Mouse (Mus musculus): ENCODE data around the gene Sebox.
"Not testable (repeated sequence)": the region's sequence is repeated elsewhere in the genome, so short reads cannot be mapped to it uniquely, and the experiment has no call there.

Gene Sebox

GRCm38 (mm10) chr11:78497544-78498522, 5.4 kb upstream of the Sebox start, which contains the start of gene Sarm1:
Gene Sarm1, minus strand, starts transcription at chr11:78497754.
- DNase-seq (ENCODE audit: low spot score) = peak; percentile 90

GRCm38 (mm10) chr11:78499004-78499403, 4.2 kb upstream of the Sebox start, which contains the start of gene Vtn:
Gene Vtn, plus strand, starts transcription at chr11:78499091.
- no peak for DNase-seq (ENCODE audit: low spot score)

- no peak for DNase-seq (ENCODE audit: low spot score)
Observed at GRCm38 (mm10) chr11:78499543-78499942, 3.7 kb upstream of the Sebox start.

GRCm38 (mm10) chr11:78500623-78501202, 2.5 kb upstream of the Sebox start:
- no peak for DNase-seq (ENCODE audit: low spot score)

DNA sequence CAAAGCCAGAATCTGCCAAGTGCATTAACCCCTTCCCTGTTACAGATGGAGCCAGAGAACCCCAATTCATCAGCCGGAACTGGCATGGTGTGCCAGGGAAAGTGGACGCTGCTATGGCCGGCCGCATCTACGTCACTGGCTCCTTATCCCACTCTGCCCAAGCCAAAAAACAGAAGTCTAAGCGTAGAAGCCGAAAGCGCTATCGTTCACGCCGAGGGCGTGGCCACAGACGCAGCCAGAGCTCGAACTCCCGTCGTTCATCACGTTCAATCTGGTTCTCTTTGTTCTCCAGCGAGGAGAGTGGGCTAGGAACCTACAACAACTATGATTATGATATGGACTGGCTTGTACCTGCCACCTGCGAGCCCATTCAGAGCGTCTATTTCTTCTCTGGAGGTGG, 1.7 kb upstream of the Sebox start:
- DNase-seq (ENCODE audit: low spot score) = no peak

DNA sequence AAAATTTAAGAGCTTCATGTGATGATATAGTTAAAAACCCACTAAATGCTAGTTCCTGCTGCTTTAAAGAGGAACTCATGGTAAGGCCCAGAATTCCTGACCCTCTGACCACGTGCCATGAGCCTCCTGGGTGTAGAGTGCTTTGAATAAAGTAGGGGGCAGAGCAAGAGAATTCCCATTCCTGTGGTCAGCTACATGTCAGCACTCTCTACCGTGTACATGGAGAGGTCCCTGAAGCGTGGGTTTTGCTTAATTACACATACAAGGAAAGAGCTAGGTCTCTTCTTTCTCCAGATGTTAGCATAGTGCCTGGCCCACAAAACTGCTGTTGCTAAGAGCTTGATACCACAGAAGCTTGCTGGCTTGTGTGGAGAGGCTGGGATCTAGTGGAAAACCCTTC, 2.2 kb downstream of the Sebox start:
- DNase-seq (ENCODE audit: low spot score) = no peak

DNA sequence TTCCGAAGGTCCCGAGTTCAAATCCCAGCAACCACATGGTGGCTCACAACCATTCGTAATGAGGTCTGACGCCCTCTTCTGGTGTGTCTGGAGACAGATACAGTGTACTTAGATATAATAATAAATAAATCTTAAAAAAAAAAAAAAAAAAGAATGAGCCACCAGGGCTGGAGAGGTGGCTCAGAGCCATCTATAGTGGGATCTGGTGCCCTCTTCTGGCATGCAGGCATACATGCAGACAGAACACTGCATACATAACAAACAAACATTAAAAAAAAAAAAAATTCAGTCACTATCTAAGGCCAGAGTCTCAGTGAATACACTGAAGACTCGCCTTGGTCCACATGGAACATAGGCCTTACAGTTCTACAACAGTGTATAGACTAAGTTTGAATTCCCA, 5.9 kb downstream of the Sebox start:
- DNase-seq (ENCODE audit: low spot score) = no peak

DNA sequence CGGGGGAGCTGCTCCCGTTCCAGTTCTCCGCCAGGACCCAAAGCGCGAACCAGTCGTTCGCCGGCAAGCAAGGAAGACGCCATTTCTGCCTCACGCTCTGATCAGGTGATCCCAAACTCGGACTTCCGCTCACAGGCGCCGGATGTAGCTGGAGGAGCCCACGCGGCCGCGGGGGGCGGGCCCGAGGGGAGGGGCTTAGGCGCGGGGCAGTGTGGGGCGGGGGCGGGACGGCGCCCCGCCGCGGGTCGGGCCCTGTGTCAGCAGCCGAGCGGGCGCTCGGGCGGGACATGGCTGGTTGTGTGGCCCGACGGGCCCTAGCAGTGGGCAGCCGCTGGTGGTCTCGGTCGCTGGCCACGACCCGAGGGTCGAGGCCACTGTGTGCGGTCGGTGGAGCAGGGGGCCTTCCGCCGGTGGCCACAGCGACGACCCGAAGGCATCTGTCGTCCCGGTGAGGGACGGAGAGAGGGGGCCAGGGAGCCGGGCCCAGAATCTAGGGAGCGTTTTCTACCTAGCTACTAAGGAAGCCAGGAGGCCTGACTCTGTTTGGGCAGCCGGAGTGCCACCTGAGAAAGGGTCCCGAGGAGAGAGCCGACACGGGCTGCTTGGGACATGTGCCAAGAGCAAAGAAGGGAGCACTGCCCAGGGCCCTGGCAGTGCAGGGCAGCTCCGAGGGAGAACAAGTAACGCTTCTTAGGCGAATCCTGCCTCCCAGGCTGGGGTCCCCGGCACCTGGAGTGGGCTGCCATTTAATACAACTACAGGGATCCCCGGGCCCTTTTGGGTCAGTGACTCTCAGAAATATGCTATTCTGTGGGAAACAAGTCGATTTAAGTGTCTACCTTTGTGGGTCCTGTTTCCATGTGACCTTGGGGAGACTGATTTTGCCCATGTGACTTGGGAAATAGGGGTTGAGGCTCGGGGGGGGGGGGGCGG, 9.0 kb downstream of the Sebox start, which contains the start of the genes Tmem199 and Poldip2:
TSS of gene Tmem199 (minus strand) at position 148 of the 933 bp plus-strand sequence.
TSS of gene Poldip2 (plus strand) at position 169 of the 933 bp plus-strand sequence.
- DNase-seq (ENCODE audit: low spot score) = peak; percentile 90

DNA sequence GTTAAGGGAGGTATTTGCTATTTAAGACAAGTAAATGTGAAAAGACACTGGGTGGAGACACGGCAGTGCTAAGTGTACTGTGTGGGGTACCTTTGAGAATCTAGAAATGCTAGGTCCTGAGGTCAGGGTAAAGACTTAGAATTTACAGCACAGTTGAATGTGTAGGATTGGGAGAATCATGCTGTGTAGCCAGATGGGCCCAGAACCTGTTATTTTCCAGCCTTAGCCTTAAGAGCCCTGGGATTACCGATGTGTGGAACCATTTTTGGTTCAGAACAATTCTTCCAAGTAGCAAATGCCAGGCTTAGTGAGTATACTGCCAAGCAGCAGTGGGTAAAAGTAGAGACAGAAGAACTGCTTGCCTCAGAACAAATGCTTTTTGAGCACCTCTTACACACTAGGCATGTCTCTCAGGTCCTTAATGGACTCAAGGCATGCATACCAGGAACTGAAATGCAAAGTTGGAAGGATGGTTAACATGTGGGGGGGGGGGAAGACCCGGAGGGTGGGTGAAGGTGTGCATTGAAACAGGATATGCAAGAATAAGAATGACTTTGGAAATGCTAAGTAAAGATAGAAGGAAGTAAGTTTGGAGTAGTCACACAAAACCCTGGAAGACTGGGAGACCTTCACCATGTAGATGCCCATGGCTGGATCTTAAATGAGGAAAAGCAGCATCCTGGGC, 10.0 kb downstream of the Sebox start:
- no peak for DNase-seq (ENCODE audit: low spot score)

GRCm38 (mm10) chr11:78515549-78516325, 12.5 kb downstream of the Sebox start:
- no peak for DNase-seq (ENCODE audit: low spot score)

DNA sequence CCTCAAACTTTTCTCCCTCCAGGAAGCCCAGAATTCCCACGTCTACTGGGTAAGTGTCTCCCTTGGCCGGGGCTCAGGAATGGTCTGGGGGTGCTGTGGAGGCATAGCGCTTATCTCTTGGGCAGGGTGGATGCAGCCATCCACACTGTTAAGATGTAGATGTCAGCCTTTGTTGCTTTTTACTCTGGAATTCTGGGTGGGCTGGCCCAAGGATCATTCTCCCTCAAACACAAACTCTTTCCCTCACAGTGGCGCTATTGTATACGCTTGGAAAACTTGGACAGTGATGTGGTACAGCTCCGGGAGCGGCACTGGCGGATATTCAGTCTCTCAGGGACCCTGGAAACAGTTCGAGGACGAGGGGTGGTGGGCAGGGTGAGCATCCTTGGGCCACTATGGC, 15.7 kb downstream of the Sebox start:
- DNase-seq (ENCODE audit: low spot score) = no peak

- DNase-seq (ENCODE audit: low spot score) = no peak
Observed at GRCm38 (mm10) chr11:78521880-78522279, 18.6 kb downstream of the Sebox start.

DNA sequence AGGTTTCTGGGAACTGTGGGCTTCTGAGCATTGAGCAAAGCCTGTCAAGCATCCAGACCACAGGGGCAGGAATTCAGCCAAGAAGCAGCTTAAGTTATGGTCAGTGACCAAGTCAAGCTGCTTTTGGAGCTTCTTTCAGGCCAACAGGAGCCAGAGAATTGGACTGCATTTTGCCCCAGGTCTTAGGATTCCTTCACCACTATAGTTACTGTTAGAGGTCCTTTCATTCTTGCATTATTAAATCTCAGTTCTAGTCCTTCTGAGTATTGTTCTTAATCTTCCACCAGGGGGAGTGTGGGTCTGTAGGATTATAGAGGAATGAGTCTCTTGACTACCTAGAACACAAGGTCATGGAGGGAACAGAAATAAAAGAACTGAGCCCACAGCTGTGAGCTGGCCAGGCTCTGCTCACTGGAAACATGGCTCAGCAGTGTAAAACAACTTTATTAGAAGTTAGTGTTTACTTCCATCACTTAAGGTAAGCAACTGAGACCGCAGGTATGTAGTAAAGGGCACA, 19.3 kb downstream of the Sebox start:
- no peak for DNase-seq (ENCODE audit: low spot score)

DNA sequence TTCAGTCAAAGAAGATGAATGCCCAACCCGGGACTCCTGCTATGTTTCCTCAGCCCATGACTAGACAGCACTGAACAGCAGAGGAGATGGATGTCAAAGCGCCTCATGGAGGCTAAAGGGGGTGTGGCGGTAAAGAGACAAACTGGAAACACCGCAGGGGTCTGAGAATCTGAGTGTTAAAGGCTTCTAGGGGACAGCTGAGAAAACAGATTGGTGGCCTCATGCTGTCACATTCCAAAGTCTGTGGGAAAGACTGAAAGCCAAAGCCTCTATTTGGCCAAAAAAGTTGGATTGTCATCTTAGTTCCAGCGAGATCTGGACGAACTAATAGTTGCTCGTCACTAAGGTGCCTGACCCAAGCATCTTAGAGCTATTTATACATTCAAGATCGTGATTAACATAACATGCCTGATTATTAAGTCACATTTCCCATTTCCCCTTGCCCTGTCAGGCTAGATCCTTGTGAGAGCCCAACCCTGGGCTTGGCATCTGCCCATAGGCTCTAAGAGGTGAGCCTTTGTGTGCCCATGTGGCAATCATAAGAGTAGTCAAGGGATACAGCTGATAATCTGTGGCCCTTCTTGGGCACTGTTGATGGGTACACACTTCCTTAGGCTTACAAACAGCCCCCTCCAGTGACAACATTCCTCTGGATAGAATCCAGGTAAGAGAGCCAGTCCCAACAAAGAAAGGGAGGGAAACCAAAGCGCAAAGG, 20.2 kb downstream of the Sebox start:
- DNase-seq (ENCODE audit: low spot score) = no peak

DNA sequence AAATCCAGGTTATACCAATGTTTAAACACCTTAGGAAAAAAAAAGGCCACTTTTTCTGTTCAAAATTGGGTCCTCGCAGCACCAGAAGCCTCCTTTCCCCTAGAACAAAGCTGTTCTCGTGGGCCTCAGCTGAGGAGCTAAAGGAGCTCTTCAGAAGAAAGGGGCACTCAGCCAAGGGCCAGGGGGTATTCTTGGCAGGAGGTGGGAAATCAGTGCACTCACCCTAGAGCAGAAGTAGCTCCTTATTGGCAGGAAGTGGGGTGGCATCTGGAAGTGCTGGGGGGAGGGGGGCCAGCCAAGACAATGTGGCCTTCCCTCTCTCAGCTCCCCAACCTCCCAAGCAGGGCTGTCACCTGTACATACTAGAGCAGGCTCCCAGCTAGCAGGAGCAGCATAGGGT, 21.6 kb downstream of the Sebox start:
- no peak for DNase-seq (ENCODE audit: low spot score)

DNA sequence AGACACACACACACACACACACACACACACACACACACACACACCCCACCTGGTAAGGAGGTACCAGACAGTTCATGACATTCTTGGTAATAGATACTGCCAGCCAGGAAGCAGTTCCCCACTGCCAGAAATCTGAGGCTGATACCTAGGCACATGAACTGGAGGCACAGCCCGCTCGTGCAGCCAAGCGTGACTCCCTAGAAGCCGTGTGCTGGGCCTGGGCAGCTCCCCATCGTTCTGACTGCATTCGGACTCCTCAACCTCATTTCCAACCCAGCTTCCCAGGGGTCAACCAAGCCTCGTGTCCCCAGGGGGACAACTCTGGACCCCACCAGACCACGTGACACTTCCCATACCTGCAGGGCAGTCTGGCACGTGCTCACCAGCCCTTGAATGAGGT, 25.5 kb downstream of the Sebox start:
- DNase-seq (ENCODE audit: low spot score) = no peak

DNA sequence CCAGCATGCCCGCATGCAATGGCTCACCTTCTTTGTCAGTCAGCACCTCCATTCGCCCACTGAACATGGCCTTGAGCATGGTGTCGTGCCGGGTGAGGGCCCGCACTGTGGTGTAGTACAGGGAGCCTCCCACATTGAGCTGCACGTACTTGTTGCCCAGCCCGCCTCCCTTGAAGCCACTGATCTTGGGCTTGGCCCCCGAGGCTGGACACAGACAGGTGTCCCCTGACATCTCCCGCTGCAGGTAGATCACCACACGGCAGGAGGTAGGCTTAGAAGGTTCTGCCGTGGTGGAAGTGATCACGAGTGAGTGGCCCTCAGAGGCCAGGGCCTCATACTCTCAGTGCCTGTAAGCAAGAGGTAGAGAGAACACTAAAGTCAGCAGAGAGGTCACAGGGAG, 26.8 kb downstream of the Sebox start:
- no peak for DNase-seq (ENCODE audit: low spot score)

DNA sequence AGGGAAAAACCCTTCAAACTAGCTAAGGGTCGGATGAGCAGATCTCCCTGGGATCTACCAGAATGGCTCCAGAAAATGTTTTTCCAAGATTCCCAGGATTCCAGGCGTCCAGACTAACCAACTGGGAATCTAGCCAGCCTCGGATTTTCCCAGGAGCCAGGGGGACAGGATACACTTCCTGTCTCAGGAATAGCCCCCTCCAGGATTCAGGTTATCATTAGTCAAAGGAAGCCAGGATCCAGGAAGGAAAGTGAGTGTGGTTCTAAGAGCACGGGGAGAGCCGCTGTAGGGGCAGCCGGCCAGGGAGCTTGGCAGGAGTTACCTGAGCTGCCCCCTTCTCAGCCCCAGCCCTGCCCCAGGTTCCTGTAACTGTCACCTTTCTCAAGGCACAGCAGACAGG, 27.8 kb downstream of the Sebox start:
- DNase-seq (ENCODE audit: low spot score) = no peak

DNA sequence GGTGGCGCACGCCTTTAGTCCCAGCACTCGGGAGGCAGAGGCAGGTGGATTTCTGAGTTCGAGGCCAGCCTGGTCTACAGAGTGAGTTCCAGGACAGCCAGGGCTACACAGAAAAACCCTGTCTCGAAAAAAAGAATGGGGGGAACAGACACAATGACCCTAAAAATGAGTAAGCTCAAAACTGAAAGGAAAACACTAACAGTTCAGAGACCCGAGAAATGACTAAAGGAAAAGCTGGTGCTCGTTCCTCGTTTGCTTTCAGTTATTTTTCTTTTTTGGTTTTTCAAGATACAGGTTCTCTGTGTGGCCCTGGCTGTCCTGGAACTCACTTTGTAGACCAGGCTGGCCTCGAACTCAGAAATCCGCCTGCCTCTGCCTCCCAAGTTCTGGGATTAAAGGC, 28.3 kb downstream of the Sebox start:
- not testable (repeated sequence) for DNase-seq (ENCODE audit: low spot score)

DNA sequence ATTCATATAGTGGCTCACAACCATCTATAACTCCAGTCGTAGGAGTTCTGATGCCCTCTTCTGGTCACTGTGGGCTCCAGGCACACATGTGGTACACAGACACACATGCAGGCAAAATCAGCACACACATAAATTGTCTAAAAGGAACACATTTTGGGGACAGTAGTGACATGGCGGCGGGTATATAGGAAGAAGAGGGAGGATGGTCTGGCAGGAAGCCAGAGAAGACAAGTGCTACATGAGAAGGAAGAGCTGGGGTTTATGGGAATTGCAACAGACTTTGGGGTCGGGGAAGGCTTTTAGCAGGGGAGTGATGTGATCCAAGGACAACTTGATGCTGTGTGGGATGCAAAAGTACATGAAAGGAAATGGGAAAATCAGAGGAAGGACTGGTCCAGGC, 31.3 kb downstream of the Sebox start:
- no peak for DNase-seq (ENCODE audit: low spot score)

Data from ovary, postnatal 36 days (tissue).